Mouse (Mus musculus) ES-Bruce4 (cell line): Measurements from ENCODE around the gene Serpina11. TPM values are rescaled to one million over a fixed set of nuclear protein-coding genes. Genes with fewer than 3 reads are reported as not detected.

Source experiments
- H3K27ac ChIP-seq: 2 replicates; pipeline ENCODE4 v1.5.1; 2012; ENCODE audit warnings: low read length, inconsistent platforms; ENCODE audit not compliant: insufficient read depth
- H3K27me3 ChIP-seq: 2 replicates; pipeline ENCODE4 v1.6.1; 2012; ENCODE audit warnings: mild to moderate bottlenecking, low read length, inconsistent platforms; ENCODE audit not compliant: control insufficient read depth, poor library complexity, insufficient read depth, severe bottlenecking
- H3K36me3 ChIP-seq: 2 replicates; pipeline ENCODE4 v1.6.1; 2012; ENCODE audit warnings: inconsistent platforms, mild to moderate bottlenecking, low read length, moderate library complexity; ENCODE audit not compliant: control insufficient read depth, poor library complexity, insufficient read depth, severe bottlenecking
- H3K4me1 ChIP-seq: one replicate; pipeline ENCODE4 v1.8.1; 2011; ENCODE audit warnings: low read length; ENCODE audit not compliant: control insufficient read depth, insufficient read depth
- H3K4me3 ChIP-seq: 2 replicates; pipeline ENCODE4 v1.5.1; 2011; ENCODE audit warnings: low read depth, mild to moderate bottlenecking, low read length
- H3K9ac ChIP-seq: 2 replicates; pipeline ENCODE4 v1.6.1; 2012; ENCODE audit warnings: low read depth, mild to moderate bottlenecking, inconsistent platforms; ENCODE audit not compliant: poor library complexity, severe bottlenecking
- H3K9me3 ChIP-seq: replicated peaks from 2 replicates; pipeline ENCODE4 v1.6.1; 2012; ENCODE audit warnings: mild to moderate bottlenecking, low read length, inconsistent platforms; ENCODE audit not compliant: control insufficient read depth, poor library complexity, insufficient read depth, severe bottlenecking
- CTCF ChIP-seq: IDR thresholded peaks from one replicate; pipeline ENCODE4 v1.8.1; 2011; ENCODE audit warnings: low read depth, low read length
- EP300 ChIP-seq: IDR thresholded peaks from 2 replicates; pipeline ENCODE4 v1.6.1; 2011; ENCODE audit warnings: low read depth, low read length; ENCODE audit not compliant: insufficient read depth
- POLR2A ChIP-seq: IDR thresholded peaks from one replicate; pipeline ENCODE4 v1.8.1; 2011; ENCODE audit warnings: low read length; ENCODE audit not compliant: insufficient read depth
- polyA plus RNA-seq: library from polyadenylated mRNA; stranded (reverse); fragments of >200 nt; gene quantifications from 2 replicates; pipeline ENCODE4 v1.2.4, GENCODE M21; 2011; ENCODE audit warnings: low read depth; ENCODE audit not compliant: missing spikeins, insufficient read depth, insufficient read length

Gene Serpina11
- not detected in 2 replicates for polyA plus RNA-seq

GRCm38 (mm10) chr12:103989857-103990256 is at the start of gene Serpina11:
Serpina11 (minus strand) TSS chr12:103989957.
- Histone ChIP-seq H3K4me3 (no peak within 1 kb of the TSS), H3K4me1 (no peaks in the 10 kb centered on the region), H3K27me3 (no peaks in the 10 kb centered on the region; the same call in 1 of the 2 replicates), H3K9me3 (no peaks in the 10 kb centered on the region), H3K36me3 (no peaks in the 10 kb centered on the region), H3K27ac (no peak within 1 kb of the TSS), H3K9ac (no peak within 1 kb of the TSS)
- TF ChIP-seq CTCF = no peak
- no peak for TF ChIP-seq POLR2A
- no peak for TF ChIP-seq EP300

DNA sequence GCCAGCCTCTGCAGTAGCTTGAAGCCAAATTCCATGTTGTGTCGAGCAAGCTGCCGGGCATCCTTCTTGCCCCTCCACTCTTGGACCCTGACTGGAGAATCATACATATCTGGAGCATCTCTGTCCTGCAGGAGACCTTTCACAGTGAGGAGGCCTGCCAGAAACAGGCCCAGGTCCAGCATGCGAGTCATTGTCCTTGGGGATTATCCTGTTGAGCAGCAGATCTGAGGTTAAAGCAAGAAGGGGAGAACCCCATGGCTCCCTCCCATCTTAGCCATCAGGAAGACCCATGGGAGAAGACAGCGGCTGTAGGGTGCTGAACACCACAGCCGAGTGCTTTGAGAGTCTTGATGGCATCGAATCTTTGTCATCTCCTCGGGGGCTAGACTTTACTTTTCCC is 48.4 kb upstream of the Serpina11 start:
- no peaks in the 10 kb centered on the region for H3K9me3 ChIP-seq

GRCm38 (mm10) chr12:104033752-104034151 is 44.0 kb upstream of the Serpina11 start:
- TF ChIP-seq EP300 (no peak), POLR2A (no peak), CTCF (no peak)
- H3K27ac ChIP-seq = no peak overlapping the region
- no peak overlapping the region for H3K9ac ChIP-seq
- H3K27me3 ChIP-seq = no peaks in the 10 kb centered on the region
- no peak overlapping the region for H3K4me3 ChIP-seq
- H3K9me3 ChIP-seq = no peaks in the 10 kb centered on the region
- H3K4me1 ChIP-seq = no peaks in the 10 kb centered on the region
- no peaks in the 10 kb centered on the region for H3K36me3 ChIP-seq

More for the DNA sequence above, 48.4 kb upstream of the Serpina11 start:
- Histone ChIP-seq H3K27ac (no peak overlapping the region), H3K4me3 (no peak overlapping the region), H3K27me3 (no peaks in the 10 kb centered on the region), H3K9ac (no peak overlapping the region), H3K36me3 (no peaks in the 10 kb centered on the region), H3K4me1 (no peaks in the 10 kb centered on the region)
- TF ChIP-seq POLR2A (no peak), CTCF (no peak), EP300 (no peak)

DNA sequence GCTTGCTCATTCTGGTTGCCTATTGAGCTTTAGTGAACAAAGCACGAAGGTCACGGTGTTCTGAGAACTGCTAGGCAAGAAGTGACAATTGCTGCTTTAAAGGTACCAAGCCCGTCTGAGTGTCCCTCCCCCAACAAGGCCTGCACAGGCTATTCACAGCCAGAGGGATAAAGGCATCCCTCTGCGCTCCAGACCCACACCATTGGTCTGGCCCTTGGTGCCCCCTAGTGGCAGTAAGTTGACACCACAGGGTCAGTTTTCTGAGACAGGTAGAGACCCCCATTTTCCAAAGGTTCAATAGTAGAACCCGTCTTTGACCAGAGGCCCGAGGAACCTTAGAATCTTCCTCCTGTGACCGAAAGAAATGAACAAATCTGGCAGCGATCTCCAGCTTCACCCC is 40.2 kb upstream of the Serpina11 start:
- Histone ChIP-seq H3K36me3 (no peaks in the 10 kb centered on the region), H3K9ac (no peak overlapping the region), H3K9me3 (no peaks in the 10 kb centered on the region), H3K4me1 (no peaks in the 10 kb centered on the region), H3K4me3 (no peak overlapping the region), H3K27ac (no peak overlapping the region), H3K27me3 (no peaks in the 10 kb centered on the region)
- TF ChIP-seq POLR2A = no peak
- no peak for TF ChIP-seq EP300
- TF ChIP-seq CTCF = peak; percentile 66

- Histone ChIP-seq H3K27ac (no peak overlapping the region), H3K4me3 (no peak overlapping the region), H3K4me1 (no peaks in the 10 kb centered on the region), H3K36me3 (no peaks in the 10 kb centered on the region), H3K9me3 (no peaks in the 10 kb centered on the region; the same call in 1 of the 2 replicates), H3K27me3 (no peaks in the 10 kb centered on the region), H3K9ac (no peak overlapping the region)
- TF ChIP-seq EP300 (no peak), POLR2A (no peak), CTCF (no peak)
Observed at GRCm38 (mm10) chr12:104015280-104015679, 25.5 kb upstream of the Serpina11 start.

DNA sequence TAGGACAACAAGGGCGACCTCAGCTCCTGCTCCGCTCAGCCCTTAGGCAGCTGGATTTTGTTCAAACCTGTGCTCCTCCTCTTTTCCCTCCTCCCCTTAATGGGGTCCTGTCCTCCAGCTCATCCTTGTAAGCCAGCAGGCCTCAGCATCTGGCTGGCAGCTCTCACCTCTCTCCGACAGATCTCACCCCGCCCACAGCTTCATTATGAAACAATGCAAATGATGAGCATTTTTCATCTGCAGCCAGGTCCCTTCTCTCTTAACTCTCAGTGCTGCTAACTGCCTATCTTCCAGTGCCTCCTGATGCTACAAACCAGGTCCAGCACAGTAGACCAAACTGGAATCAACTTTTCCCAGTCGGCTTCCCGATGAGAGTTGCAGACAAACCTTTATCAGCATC is 23.9 kb upstream of the Serpina11 start, which contains the start of gene Serpina9:
Gene Serpina9, minus strand, starts transcription at position 136 of the 400 bp plus-strand sequence.
- TF ChIP-seq EP300 (no peak), POLR2A (no peak), CTCF (no peak)
- Histone ChIP-seq H3K9ac (no peak within 1 kb of the TSS), H3K36me3 (no peaks in the 10 kb centered on the region), H3K9me3 (no peaks in the 10 kb centered on the region; the same call in 1 of the 2 replicates), H3K4me1 (no peaks in the 10 kb centered on the region), H3K27me3 (no peaks in the 10 kb centered on the region), H3K27ac (no peak within 1 kb of the TSS), H3K4me3 (no peak within 1 kb of the TSS)
